Mouse (Mus musculus) heart, postnatal 0 days (tissue): ENCODE measurements around the gene Lst1. TPM values are rescaled to one million over a fixed set of nuclear protein-coding genes. Genes with fewer than 3 reads are reported as not detected.

Experiments used
- ATAC-seq: fragments of 200-750 bp; cut with Nextera tagmentation; 2 replicates; pipeline ENCODE4 v1.8.0; 2017; ENCODE audit warnings: low read depth, moderate number of reproducible peaks, moderate library complexity; ENCODE audit not compliant: insufficient read depth
- DNase-seq: peaks from one replicate; pipeline ENCODE4 v3.0.0-alpha.2; 2016; ENCODE audit warnings: low spot score
- H3K27ac ChIP-seq: fragments of 300-500 bp; sonication (generic); 2 replicates; pipeline ENCODE4 v1.5.1; 2014; ENCODE audit warnings: low read depth, mild to moderate bottlenecking
- H3K27me3 ChIP-seq: fragments of 300-500 bp; sonication (generic); 2 replicates; pipeline ENCODE4 v1.6.1; 2014; ENCODE audit warnings: low read length, mixed read lengths; ENCODE audit not compliant: control insufficient read depth, insufficient read depth
- H3K36me3 ChIP-seq: fragments of 300-500 bp; sonication (generic); replicated peaks from 2 replicates; pipeline ENCODE4 v1.6.1; 2014; ENCODE audit warnings: low read length, mixed read lengths; ENCODE audit not compliant: control insufficient read depth, insufficient read depth
- H3K4me1 ChIP-seq: fragments of 300-500 bp; sonication (generic); 2 replicates; pipeline ENCODE4 v1.6.1; 2014; ENCODE audit warnings: antibody characterized with exemption; ENCODE audit not compliant: control insufficient read depth, insufficient read depth
- H3K4me2 ChIP-seq: fragments of 300-500 bp; sonication (generic); 2 replicates; pipeline ENCODE4 v1.6.1; 2014; ENCODE audit warnings: low read depth, mild to moderate bottlenecking, low read length, moderate library complexity
- H3K4me3 ChIP-seq: fragments of 300-500 bp; sonication (generic); 2 replicates; pipeline ENCODE4 v1.5.1; 2014; ENCODE audit warnings: low read depth, low read length
- H3K9ac ChIP-seq: fragments of 300-500 bp; sonication (generic); replicated peaks from 2 replicates; pipeline ENCODE4 v1.6.1; 2014; ENCODE audit warnings: low read depth, low read length, mixed read lengths
- H3K9me3 ChIP-seq: fragments of 300-500 bp; sonication (generic); replicated peaks from 2 replicates; pipeline ENCODE4 v1.6.1; 2016; ENCODE audit warnings: low read length; ENCODE audit not compliant: control insufficient read depth
- CTCF ChIP-seq: IDR thresholded peaks from 2 replicates; pipeline ENCODE4 v1.5.1; 2016; ENCODE audit warnings: antibody characterized with exemption, control low read depth, low read depth
- EP300 ChIP-seq: IDR thresholded peaks from 2 replicates; pipeline ENCODE4 v1.6.1; 2016; ENCODE audit warnings: antibody characterized with exemption, low read depth
- WGBS: fragments of 180-500 bp; shearing (Covaris S2); extraction: QIAGEN DNeasy Blood & Tissue Kit; methylation state at CpG from one replicate; pipeline ENCODE4 v1.1.7; 2014; 5-methylcytosine and 5-hydroxymethylcytosine counted together
- polyA plus RNA-seq: library from polyadenylated mRNA; unstranded; fragments of >200 nt; fragmentation: Nextera tagmentation; extraction: Ambion mirVana; gene quantifications from 2 replicates; pipeline ENCODE4 v1.2.1, GENCODE M21; 2015
- total RNA-seq: library from RNA; depleted of rRNA; stranded (reverse); fragments of >200 nt; gene quantifications from 2 replicates; pipeline ENCODE4 v1.2.3, GENCODE M21; 2014; ENCODE audit warnings: low replicate concordance

Gene Lst1
- total and polyA plus RNA-seq, 2 experiments from 2014 or later = 7.0 to 52.7 TPM

- DNase-seq (no peak), ATAC-seq (no peak)
- no peak for TF ChIP-seq EP300
- TF ChIP-seq CTCF = no peak
- Histone ChIP-seq H3K27ac (no peak overlapping the region), H3K27me3 (no peaks in the 10 kb centered on the region), H3K4me3 (no peak overlapping the region), H3K4me1 (no peaks in the 10 kb centered on the region), H3K4me2 (no peak overlapping the region), H3K9me3 (no peaks in the 10 kb centered on the region), H3K9ac (no peak overlapping the region), H3K36me3 (peaks cover 100% of the 10 kb centered on the region)
- 85% methylated on average over 33 of the region's 33 CpGs for WGBS
Observed at GRCm38 (mm10) chr17:35156461-35157200, 31.6 kb downstream of the Lst1 start.

GRCm38 (mm10) chr17:35155451-35155850, 32.8 kb downstream of the Lst1 start:
- Histone ChIP-seq H3K27ac (no peak overlapping the region), H3K4me1 (no peaks in the 10 kb centered on the region), H3K9ac (no peak overlapping the region), H3K4me3 (no peak overlapping the region), H3K9me3 (no peaks in the 10 kb centered on the region), H3K36me3 (peaks cover 99% of the 10 kb centered on the region), H3K27me3 (no peaks in the 10 kb centered on the region), H3K4me2 (no peak overlapping the region)
- TF ChIP-seq EP300 (no peak), CTCF (no peak)
- 81% methylated on average over 12 of the region's 12 CpGs for WGBS
- no peak for ATAC-seq
- DNase-seq = no peak

GRCm38 (mm10) chr17:35154616-35155015, 33.6 kb downstream of the Lst1 start:
- DNase-seq = no peak
- Histone ChIP-seq H3K36me3 (peaks cover 99% of the 10 kb centered on the region), H3K4me3 (no peak overlapping the region), H3K9ac (no peak overlapping the region), H3K4me2 (no peak overlapping the region), H3K27me3 (no peaks in the 10 kb centered on the region), H3K4me1 (no peaks in the 10 kb centered on the region), H3K9me3 (no peaks in the 10 kb centered on the region), H3K27ac (no peak overlapping the region)
- 76% methylated on average over 7 of the region's 7 CpGs for WGBS
- ATAC-seq = no peak
- TF ChIP-seq EP300 = no peak
- no peak for TF ChIP-seq CTCF

- TF ChIP-seq CTCF = no peak
- TF ChIP-seq EP300 = no peak
- H3K9ac ChIP-seq = no peak overlapping the region
- DNase-seq = no peak
- no peak overlapping the region for H3K27ac ChIP-seq
- ATAC-seq = no peak
- H3K27me3 ChIP-seq = no peaks in the 10 kb centered on the region
- H3K9me3 ChIP-seq = no peaks in the 10 kb centered on the region
- no peak overlapping the region for H3K4me2 ChIP-seq
- H3K4me3 ChIP-seq = no peak overlapping the region
- peaks cover 99% of the 10 kb centered on the region for H3K36me3 ChIP-seq
- no peaks in the 10 kb centered on the region for H3K4me1 ChIP-seq
- WGBS = 79% methylated on average over 4 of the region's 4 CpGs
Observed at GRCm38 (mm10) chr17:35153931-35154330, 34.3 kb downstream of the Lst1 start.

GRCm38 (mm10) chr17:35153077-35153476, 35.2 kb downstream of the Lst1 start:
- Histone ChIP-seq H3K9ac (no peak overlapping the region), H3K9me3 (no peaks in the 10 kb centered on the region), H3K27ac (no peak overlapping the region), H3K4me2 (no peak overlapping the region), H3K36me3 (peaks cover 99% of the 10 kb centered on the region), H3K27me3 (no peaks in the 10 kb centered on the region), H3K4me1 (no peaks in the 10 kb centered on the region), H3K4me3 (no peak overlapping the region)
- no peak for TF ChIP-seq EP300
- TF ChIP-seq CTCF = no peak
- no peak for DNase-seq
- ATAC-seq = no peak
- WGBS = 56% methylated on average over 9 of the region's 9 CpGs

GRCm38 (mm10) chr17:35152121-35152520, 36.1 kb downstream of the Lst1 start:
- Histone ChIP-seq H3K9ac (no peak overlapping the region), H3K9me3 (no peaks in the 10 kb centered on the region), H3K4me1 (no peaks in the 10 kb centered on the region), H3K4me2 (no peak overlapping the region), H3K27me3 (no peaks in the 10 kb centered on the region), H3K27ac (no peak overlapping the region), H3K36me3 (peaks cover 98% of the 10 kb centered on the region), H3K4me3 (no peak overlapping the region)
- DNase-seq (no peak), ATAC-seq (no peak)
- no peak for TF ChIP-seq EP300
- no peak for TF ChIP-seq CTCF
- 95% methylated on average over 4 of the region's 4 CpGs for WGBS
